Mouse (Mus musculus): ENCODE results near the gene Pcif1. TPM values are rescaled to one million over a fixed set of nuclear protein-coding genes. Genes with fewer than 3 reads are reported as not detected.
"Not testable (repeated sequence)": the region's sequence is repeated elsewhere in the genome, so short reads cannot be mapped to it uniquely, and the experiment has no call there.

Pcif1 gene
- polyA plus RNA-seq (2015; fragmentation: Nextera tagmentation; extraction: Ambion mirVana): 80.8 and 93.1 TPM in 2 replicates

- Histone ChIP-seq H3K9ac (peak within 1 kb of the TSS; percentile 100), H3K27ac (replicated peaks) (peak within 1 kb of the TSS; percentile 100), H3K4me2 (peak within 1 kb of the TSS; percentile 99), H3K9me3 (no peaks in the 10 kb centered on the region), H3K36me3 (peaks cover 17% of the 10 kb centered on the region), H3K27me3 (no peaks in the 10 kb centered on the region), H3K4me3 (peak within 1 kb of the TSS; percentile 95), H3K4me1 (replicated peaks) (peaks cover 53% of the 10 kb centered on the region)
- ATAC-seq (ENCODE audit: low read depth): peak; percentile 91
- WGBS: 0% methylated on average over 40 of the region's 40 CpGs
Measured at GRCm38 (mm10) chr2:164879228-164879567, at the start of gene Pcif1. Pcif1 (plus strand) TSS chr2:164879304.

GRCm38 (mm10) chr2:164831029-164831428 lies 48.1 kb upstream of the Pcif1 start:
- H3K9me3 ChIP-seq: no peaks in the 10 kb centered on the region
- no peak overlapping the region for H3K9ac ChIP-seq
- WGBS: 91% methylated on average over 10 of the region's 10 CpGs
- H3K4me2 ChIP-seq: no peak overlapping the region
- no peak overlapping the region for H3K27ac ChIP-seq (replicated peaks)
- H3K4me1 ChIP-seq (replicated peaks): peaks cover 28% of the 10 kb centered on the region
- no peak for ATAC-seq (ENCODE audit: low read depth)
- H3K4me3 ChIP-seq: no peak overlapping the region
- no peaks in the 10 kb centered on the region for H3K27me3 ChIP-seq
- peaks cover 31% of the 10 kb centered on the region for H3K36me3 ChIP-seq

DNA sequence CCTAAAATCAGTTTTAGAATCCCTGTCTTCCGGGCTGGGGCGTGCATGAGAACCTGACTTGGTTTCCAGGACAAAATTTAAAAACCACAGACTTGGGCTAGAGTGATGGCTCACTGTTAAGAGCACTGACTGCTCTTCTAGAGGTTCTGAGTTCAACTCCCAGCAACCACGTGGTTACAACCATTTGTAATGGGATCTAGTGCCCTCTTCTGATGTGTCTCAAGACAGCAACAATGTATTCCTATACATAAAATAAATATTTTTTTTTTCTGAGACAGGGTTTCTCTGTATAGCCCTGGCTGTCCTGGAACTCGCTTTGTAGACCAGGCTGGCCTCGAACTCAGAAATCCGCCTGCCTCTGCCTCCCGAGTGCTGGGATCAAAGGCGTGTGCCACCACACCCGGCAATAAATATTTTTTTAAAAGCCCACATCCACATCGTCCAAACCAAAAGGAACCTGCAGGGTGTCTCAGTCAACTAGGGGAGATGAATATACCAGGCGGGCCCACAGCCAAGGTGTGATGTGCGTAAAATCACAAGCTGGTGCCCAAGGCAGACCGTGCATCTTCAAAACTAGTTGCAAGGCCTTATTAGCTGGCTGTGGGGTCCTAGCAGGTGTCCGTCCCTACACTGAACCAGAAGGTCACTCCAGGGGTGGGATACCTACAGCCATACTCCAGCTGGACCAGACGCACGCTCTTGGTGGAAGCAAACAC lies 46.9 kb upstream of the Pcif1 start:
- Histone ChIP-seq H3K27me3 (no peaks in the 10 kb centered on the region), H3K4me3 (peak overlapping the region; percentile 59), H3K4me2 (peak overlapping the region; percentile 87), H3K9ac (peak overlapping the region; percentile 76), H3K9me3 (no peaks in the 10 kb centered on the region), H3K4me1 (replicated peaks) (peaks cover 25% of the 10 kb centered on the region), H3K27ac (replicated peaks) (peak overlapping the region; percentile 79), H3K36me3 (peaks cover 29% of the 10 kb centered on the region)
- 64% methylated on average over 16 of the region's 16 CpGs for WGBS
- ATAC-seq (ENCODE audit: low read depth): 0 out of 2 replicates have a peak, but pooled peaks have one; percentile 2

DNA sequence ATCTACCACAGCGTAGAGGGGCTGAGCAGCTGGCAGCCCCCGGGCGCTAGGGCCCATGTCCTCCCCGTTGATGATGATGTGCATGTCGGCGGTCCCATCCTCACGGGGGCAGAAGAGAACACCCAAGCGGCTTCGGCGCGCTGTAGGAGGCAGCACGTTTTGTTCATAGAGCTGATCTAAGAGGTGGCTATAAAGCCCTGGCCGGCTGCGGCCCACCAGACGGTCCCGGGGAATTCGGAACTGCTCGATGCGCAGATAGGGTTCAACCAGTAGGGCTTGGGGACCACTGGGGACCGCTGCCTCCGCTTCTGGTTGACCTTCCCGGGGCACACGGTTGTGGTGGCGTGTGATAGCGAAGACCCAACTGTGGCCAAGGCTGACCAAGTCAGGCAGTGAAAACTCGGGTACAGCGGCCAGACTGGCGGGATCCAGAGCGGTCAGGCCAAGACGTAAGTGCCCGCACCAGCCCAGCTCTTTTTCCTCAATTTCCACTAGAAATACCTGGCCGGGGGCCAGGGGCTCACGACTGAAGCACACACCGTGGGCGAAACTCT lies 46.3 kb upstream of the Pcif1 start, which contains the start of gene Ctsa:
Gene Ctsa, plus strand, starts transcription at position 126 of the 554 bp plus-strand sequence.
- H3K27ac ChIP-seq (replicated peaks): peak within 1 kb of the TSS; percentile 79
- peak within 1 kb of the TSS; percentile 87 for H3K4me2 ChIP-seq
- H3K27me3 ChIP-seq: no peaks in the 10 kb centered on the region
- no peaks in the 10 kb centered on the region for H3K9me3 ChIP-seq
- ATAC-seq (ENCODE audit: low read depth): peak; percentile 78
- peaks cover 23% of the 10 kb centered on the region for H3K36me3 ChIP-seq
- peak within 1 kb of the TSS; percentile 76 for H3K9ac ChIP-seq
- peak within 1 kb of the TSS; percentile 59 for H3K4me3 ChIP-seq
- peaks cover 25% of the 10 kb centered on the region for H3K4me1 ChIP-seq (replicated peaks)
- WGBS: 1% methylated on average over 35 of the region's 35 CpGs

DNA sequence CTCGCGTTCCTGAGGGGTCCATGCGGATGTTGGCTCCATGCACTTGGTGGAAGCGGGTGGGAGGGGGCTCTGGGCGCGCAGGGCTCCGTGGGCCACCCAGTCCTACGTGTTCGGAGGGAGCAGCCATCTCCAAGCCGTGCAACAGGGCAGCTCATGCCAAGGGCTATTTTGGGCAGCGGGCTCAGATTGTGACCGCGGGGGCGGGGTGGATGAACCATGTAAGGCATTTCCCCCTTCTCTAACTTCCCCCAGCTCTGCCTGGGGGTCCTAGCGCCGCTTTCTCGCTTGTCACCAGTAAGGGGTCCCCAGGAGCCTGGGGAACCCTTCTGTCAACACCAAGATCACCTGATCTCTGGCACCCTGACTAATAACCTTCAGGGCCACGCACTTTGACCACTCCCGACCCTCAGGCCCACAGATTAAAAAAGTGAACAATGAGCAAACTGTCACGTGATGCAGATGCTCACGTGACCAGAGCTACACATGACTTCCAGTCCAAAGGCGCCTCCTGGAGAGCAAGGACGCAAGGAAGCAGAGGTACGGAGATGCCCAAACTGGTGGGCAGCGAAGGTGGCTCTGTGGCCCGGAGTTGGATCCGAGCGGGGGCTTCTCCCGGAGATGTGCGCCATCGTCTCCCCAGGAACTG lies 45.7 kb upstream of the Pcif1 start, which contains the start of gene Neurl2:
Gene Neurl2, minus strand, starts transcription at position 143 of the 646 bp plus-strand sequence.
- WGBS: under 1% methylated on average over 31 of the region's 31 CpGs
- Histone ChIP-seq H3K4me2 (peak within 1 kb of the TSS; percentile 87), H3K4me1 (replicated peaks) (peaks cover 25% of the 10 kb centered on the region), H3K36me3 (peaks cover 23% of the 10 kb centered on the region), H3K27me3 (no peaks in the 10 kb centered on the region), H3K4me3 (peak within 1 kb of the TSS; percentile 59), H3K9me3 (no peaks in the 10 kb centered on the region), H3K9ac (peak within 1 kb of the TSS; percentile 76), H3K27ac (replicated peaks) (peak within 1 kb of the TSS; percentile 79)
- ATAC-seq (ENCODE audit: low read depth): peak; percentile 82

DNA sequence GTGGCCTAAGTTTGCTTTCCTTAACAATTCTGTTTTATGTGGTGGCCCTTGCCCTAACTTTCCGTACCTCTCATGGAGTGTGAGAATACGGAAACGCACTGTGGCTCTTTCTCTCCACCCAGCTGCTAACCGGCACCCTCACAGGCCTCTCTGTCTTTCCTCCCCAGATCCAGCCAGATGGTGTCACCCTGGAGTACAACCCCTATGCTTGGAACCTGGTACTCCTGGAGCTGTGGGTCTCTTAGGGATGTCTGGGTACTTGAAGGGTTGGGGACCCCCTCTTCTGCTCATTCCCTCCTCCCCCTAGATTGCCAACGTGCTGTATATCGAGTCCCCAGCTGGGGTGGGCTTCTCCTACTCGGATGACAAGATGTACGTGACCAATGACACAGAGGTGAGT lies 44.6 kb upstream of the Pcif1 start:
- Histone ChIP-seq H3K4me1 (replicated peaks) (peaks cover 25% of the 10 kb centered on the region), H3K9ac (peak overlapping the region; percentile 76), H3K4me2 (peak overlapping the region; percentile 87), H3K36me3 (peaks cover 27% of the 10 kb centered on the region), H3K9me3 (no peaks in the 10 kb centered on the region), H3K4me3 (peak overlapping the region; percentile 59), H3K27me3 (no peaks in the 10 kb centered on the region), H3K27ac (replicated peaks) (no peak overlapping the region)
- ATAC-seq (ENCODE audit: low read depth): no peak
- WGBS: 45% methylated on average over 8 of the region's 8 CpGs

DNA sequence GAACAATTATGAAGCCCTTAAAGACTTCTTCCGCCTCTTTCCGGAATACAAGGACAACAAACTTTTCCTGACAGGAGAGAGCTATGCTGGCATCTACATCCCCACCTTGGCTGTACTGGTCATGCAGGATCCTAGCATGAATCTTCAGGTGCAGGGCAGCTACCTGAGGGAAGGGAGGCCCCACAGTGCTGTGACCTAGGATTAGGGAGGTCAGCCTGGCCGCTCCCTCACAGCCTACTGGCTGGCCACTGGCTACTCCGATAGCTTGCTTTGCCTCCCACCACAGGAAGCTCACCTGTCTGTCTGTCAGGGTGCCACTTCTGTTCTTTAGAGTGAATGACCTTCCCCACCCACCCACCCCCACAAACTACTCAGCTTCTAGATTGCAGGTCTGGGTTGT lies 43.9 kb upstream of the Pcif1 start:
- WGBS: 98% methylated on average over 4 of the region's 4 CpGs
- Histone ChIP-seq H3K9ac (no peak overlapping the region), H3K4me2 (peak overlapping the region; percentile 87), H3K36me3 (peaks cover 33% of the 10 kb centered on the region), H3K4me3 (peak overlapping the region; percentile 59; the same call in 1 of the 2 replicates), H3K9me3 (no peaks in the 10 kb centered on the region), H3K27ac (replicated peaks) (no peak overlapping the region), H3K27me3 (no peaks in the 10 kb centered on the region), H3K4me1 (replicated peaks) (peaks cover 25% of the 10 kb centered on the region)
- no peak for ATAC-seq (ENCODE audit: low read depth)

GRCm38 (mm10) chr2:164845782-164846181 lies 33.3 kb upstream of the Pcif1 start:
- 59% methylated on average over 3 of the region's 3 CpGs for WGBS
- Histone ChIP-seq H3K9ac (no peak overlapping the region), H3K4me1 (replicated peaks) (no peaks in the 10 kb centered on the region), H3K4me3 (no peak overlapping the region), H3K27me3 (no peaks in the 10 kb centered on the region), H3K4me2 (no peak overlapping the region), H3K36me3 (no peaks in the 10 kb centered on the region), H3K27ac (replicated peaks) (no peak overlapping the region), H3K9me3 (no peaks in the 10 kb centered on the region)
- ATAC-seq (ENCODE audit: low read depth): no peak

GRCm38 (mm10) chr2:164850061-164850460 lies 29.0 kb upstream of the Pcif1 start:
- 89% methylated on average over 8 of the region's 8 CpGs for WGBS
- H3K4me1 ChIP-seq (replicated peaks): no peaks in the 10 kb centered on the region
- no peak overlapping the region for H3K9ac ChIP-seq
- peaks cover 5% of the 10 kb centered on the region; the same call in 1 of the 2 replicates for H3K27me3 ChIP-seq
- no peaks in the 10 kb centered on the region for H3K9me3 ChIP-seq
- H3K4me3 ChIP-seq: no peak overlapping the region
- H3K4me2 ChIP-seq: no peak overlapping the region
- no peak for ATAC-seq (ENCODE audit: low read depth)
- no peak overlapping the region for H3K27ac ChIP-seq (replicated peaks)
- H3K36me3 ChIP-seq: no peaks in the 10 kb centered on the region

GRCm38 (mm10) chr2:164855572-164855971 lies 23.5 kb upstream of the Pcif1 start:
- H3K9ac ChIP-seq; H3K36me3 ChIP-seq; ATAC-seq (ENCODE audit: low read depth); H3K9me3 ChIP-seq; H3K27ac ChIP-seq (replicated peaks): not testable (repeated sequence)
- H3K4me1 ChIP-seq (replicated peaks): peaks cover 27% of the 10 kb centered on the region
- peak overlapping the region; percentile 85 for H3K4me2 ChIP-seq
- WGBS: 82% methylated on average over 5 of the region's 5 CpGs
- peak overlapping the region; percentile 45 for H3K4me3 ChIP-seq
- peaks cover 51% of the 10 kb centered on the region for H3K27me3 ChIP-seq

DNA sequence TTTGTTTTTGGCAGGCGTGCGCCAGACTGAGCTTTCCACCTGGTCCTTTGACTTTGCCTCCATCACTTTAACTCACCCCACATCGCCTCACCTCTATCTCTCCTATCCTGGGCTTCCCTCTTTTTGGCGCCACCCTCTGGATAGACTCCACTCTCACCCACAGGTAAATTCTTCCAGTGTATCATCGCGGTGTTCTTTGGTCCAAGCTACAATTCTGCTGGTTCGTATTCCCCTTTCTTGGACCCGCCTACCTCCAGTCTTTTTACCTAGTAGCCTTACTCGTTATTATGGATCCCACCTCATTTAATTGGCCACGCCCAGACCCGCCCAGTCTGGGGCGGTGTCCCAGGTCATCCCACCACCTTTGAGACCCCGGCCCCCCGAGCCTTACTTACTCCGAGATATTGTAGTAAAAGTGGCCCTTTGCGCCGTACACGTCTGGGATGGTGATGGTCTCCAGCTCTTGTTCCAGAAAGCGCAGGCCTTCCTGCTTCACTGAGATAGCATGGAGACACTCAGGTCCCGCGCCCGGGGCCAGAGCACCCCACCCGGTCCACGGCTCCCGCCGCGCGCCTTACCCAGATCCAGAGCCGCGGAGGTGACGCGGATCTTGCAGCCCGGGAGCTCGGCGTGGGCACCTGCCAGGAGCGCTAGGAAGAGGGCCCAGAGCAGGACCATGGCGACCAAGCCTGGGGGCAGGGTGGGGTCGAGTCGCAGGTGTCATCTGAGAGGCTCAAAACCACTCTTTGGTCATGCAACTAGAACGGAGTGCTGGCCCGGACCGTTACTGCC lies 22.6 kb upstream of the Pcif1 start:
- H3K9me3 ChIP-seq: no peaks in the 10 kb centered on the region
- peak overlapping the region; percentile 45 for H3K4me3 ChIP-seq
- peaks cover 27% of the 10 kb centered on the region for H3K4me1 ChIP-seq (replicated peaks)
- H3K9ac ChIP-seq: peak overlapping the region; percentile 64
- H3K27me3 ChIP-seq: peaks cover 51% of the 10 kb centered on the region
- H3K36me3 ChIP-seq: no peaks in the 10 kb centered on the region
- peak overlapping the region; percentile 85 for H3K4me2 ChIP-seq
- ATAC-seq (ENCODE audit: low read depth): peak; percentile 37; the same call in 1 of the 2 replicates
- peak overlapping the region; percentile 53; the same call in 1 of the 2 replicates for H3K27ac ChIP-seq (replicated peaks)
- 1% methylated on average over 42 of the region's 42 CpGs for WGBS
